Mouse (Mus musculus): ENCODE results near the gene Ltv1. TPM values are rescaled to one million over a fixed set of nuclear protein-coding genes. Genes with fewer than 3 reads are reported as not detected.

The Ltv1 gene
- polyA plus RNA-seq, 1 experiment, result 22.9 TPM

DNA sequence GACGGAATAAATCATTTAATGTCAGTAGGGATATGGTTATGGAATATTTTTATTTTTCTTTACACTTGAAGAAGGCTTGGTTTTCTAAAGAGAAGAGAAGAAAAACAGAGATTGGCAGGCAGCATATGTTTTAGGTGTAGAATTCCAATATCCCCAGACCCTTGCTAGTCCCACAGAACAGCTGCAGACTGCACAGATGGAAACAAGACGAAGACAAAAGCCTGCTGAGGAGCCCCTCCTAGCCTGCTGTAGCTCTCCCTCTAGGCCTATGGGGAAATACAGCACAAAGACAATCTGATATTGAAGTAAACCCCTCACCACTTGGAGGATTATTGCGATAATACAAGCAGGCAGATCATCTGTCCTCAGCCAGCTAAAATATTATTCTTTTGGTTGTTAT is 42.5 kb downstream of the Ltv1 start:
- Histone ChIP-seq H3K4me3 (ENCODE audit: insufficient read depth, low read length) (no peak overlapping the region), H3K27ac (ENCODE audit: insufficient read depth, low read length) (no peak overlapping the region), H3K4me1 (ENCODE audit: control insufficient read depth, insufficient read depth, low read length) (no peaks in the 10 kb centered on the region)
- TF ChIP-seq CTCF (IDR thresholded peaks at IDR 0.05; ENCODE audit: extremely low read depth, insufficient read depth, low read length), result no peak

DNA sequence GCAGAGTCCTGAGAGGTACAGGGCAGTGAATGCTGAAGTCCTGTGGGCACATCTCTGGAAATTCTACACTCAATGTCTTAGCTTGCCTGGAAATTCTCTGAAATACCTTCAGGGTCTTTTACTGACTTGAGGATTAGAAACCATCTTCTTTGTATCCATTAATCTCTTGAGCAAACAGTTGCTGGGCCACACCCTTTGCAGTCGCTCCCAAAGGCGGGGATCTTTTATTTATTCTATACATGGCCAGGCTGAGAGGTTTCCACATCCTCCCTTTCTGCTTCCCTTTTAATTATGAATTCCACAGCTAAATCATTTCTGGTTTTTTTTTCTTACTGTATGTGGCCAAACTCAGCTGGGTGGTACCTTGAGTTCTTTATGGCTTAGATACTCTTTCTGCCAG is 52.5 kb downstream of the Ltv1 start:
- Histone ChIP-seq H3K27ac (ENCODE audit: insufficient read depth, low read length) (no peak overlapping the region), H3K4me1 (ENCODE audit: control insufficient read depth, insufficient read depth, low read length) (no peaks in the 10 kb centered on the region)
- TF ChIP-seq POLR2A (IDR thresholded peaks at IDR 0.05; ENCODE audit: extremely low read depth, insufficient read depth, low read length) (no peak), CTCF (IDR thresholded peaks at IDR 0.05; ENCODE audit: extremely low read depth, insufficient read depth, low read length) (no peak)

DNA sequence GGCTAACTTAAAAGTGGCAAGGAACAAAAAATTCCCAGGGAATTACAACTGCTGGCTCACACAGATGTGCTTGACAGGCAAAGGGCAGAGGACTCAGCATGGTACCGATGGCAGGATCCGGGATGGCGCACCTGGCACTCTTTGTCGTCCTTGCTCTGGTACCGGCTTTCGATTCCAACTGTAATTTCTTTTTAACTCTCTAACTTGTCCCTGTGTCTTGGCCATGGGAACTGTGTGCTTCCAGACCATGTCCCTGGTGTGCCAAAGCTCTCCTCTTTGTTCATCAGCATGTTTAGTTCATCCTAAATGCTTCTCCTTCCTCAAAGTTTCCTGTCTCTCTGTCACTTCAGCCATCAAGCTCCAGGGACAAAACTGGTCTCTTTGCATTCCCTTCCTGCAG is 55.1 kb downstream of the Ltv1 start:
- H3K4me3 ChIP-seq (ENCODE audit: insufficient read depth, low read length), result no peak overlapping the region
- TF ChIP-seq POLR2A (IDR thresholded peaks at IDR 0.05; ENCODE audit: extremely low read depth, insufficient read depth, low read length), result no peak
- TF ChIP-seq CTCF (IDR thresholded peaks at IDR 0.05; ENCODE audit: extremely low read depth, insufficient read depth, low read length), result no peak
- H3K27ac ChIP-seq (ENCODE audit: insufficient read depth, low read length), result no peak overlapping the region
- H3K4me1 ChIP-seq (ENCODE audit: control insufficient read depth, insufficient read depth, low read length), result no peaks in the 10 kb centered on the region

More for the DNA sequence above, 52.5 kb downstream of the Ltv1 start:
- no peak overlapping the region for H3K4me3 ChIP-seq (ENCODE audit: insufficient read depth, low read length)

DNA sequence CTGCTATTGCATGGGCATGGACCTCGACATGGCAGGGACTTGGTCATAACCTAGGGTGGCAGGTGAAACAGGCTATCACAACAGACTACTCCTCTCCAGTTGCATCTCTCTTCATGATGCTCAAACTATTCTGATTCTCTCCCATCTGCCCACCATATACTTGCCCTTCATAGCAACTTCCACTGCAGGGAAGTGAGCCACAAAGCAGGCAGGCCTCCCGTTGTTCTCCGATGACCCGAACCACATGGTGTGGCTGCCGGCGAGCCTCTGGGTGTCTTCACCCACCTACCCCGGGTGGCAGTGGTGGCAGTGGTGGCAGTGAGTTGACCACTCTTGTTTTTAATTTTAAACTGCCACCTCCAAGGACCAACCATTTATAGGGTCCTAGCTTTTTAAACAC is 57.2 kb downstream of the Ltv1 start:
- Histone ChIP-seq H3K4me1 (ENCODE audit: control insufficient read depth, insufficient read depth, low read length) (no peaks in the 10 kb centered on the region), H3K4me3 (ENCODE audit: insufficient read depth, low read length) (no peak overlapping the region), H3K27ac (ENCODE audit: insufficient read depth, low read length) (no peak overlapping the region)
- TF ChIP-seq POLR2A (IDR thresholded peaks at IDR 0.05; ENCODE audit: extremely low read depth, insufficient read depth, low read length) (no peak), CTCF (IDR thresholded peaks at IDR 0.05; ENCODE audit: extremely low read depth, insufficient read depth, low read length) (no peak)

DNA sequence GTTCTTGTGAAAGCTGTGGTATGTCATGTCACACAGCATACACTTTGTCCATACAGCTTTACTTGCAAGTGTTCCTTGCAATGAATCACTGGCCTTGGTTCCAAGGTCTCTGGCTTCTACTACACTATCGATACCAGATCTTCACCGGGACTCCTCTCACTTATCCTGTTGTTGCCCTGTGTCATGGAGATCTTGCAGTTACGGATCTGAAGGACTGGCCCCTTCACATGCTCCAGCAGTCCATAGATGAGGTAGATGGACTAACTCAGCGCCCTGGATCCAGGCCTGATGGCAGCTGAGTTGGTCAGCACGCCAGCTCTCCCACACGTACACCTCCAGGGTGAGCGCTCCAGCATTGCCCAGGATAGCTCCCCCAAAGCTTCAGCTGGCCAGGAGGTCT is 57.7 kb downstream of the Ltv1 start:
- no peak overlapping the region for H3K27ac ChIP-seq (ENCODE audit: insufficient read depth, low read length)
- TF ChIP-seq CTCF (IDR thresholded peaks at IDR 0.05; ENCODE audit: extremely low read depth, insufficient read depth, low read length) (no peak), POLR2A (IDR thresholded peaks at IDR 0.05; ENCODE audit: extremely low read depth, insufficient read depth, low read length) (no peak)
- H3K4me3 ChIP-seq (ENCODE audit: insufficient read depth, low read length), result no peak overlapping the region
- no peaks in the 10 kb centered on the region for H3K4me1 ChIP-seq (ENCODE audit: control insufficient read depth, insufficient read depth, low read length)

DNA sequence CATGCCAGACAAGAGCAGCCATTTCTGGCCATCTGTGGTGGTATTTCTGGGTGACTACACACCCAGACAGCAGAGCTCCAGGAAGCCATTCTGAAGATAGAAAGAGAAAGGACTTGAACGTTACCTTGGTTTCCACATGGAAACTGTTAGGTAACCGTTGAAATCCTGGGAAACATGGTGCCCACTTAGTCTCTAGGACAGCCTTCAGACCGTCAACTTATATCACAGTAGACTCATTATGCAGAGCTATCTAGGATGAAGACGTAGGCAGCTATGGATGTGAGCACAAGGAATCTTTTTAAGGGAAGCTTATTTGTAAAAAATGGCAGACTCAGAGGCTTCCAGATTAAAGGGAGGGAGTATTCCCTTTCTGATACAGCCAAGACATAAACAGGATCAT is 59.1 kb downstream of the Ltv1 start:
- H3K4me3 ChIP-seq (ENCODE audit: insufficient read depth, low read length), result no peak overlapping the region
- no peak overlapping the region for H3K27ac ChIP-seq (ENCODE audit: insufficient read depth, low read length)
- H3K4me1 ChIP-seq (ENCODE audit: control insufficient read depth, insufficient read depth, low read length), result no peaks in the 10 kb centered on the region
- TF ChIP-seq CTCF (IDR thresholded peaks at IDR 0.05; ENCODE audit: extremely low read depth, insufficient read depth, low read length), result no peak
- TF ChIP-seq POLR2A (IDR thresholded peaks at IDR 0.05; ENCODE audit: extremely low read depth, insufficient read depth, low read length), result no peak

Other genes with a start within 250 kb of the Ltv1 start
- 0.15 and 0.25 TPM in 2 replicates for gene Stx11, start 228.9 kb downstream of the Ltv1 start, polyA plus RNA-seq (2012; rRNA removed)
- 21.7 and 23.5 TPM in 2 replicates for gene Sf3b5, start 187.8 kb downstream of the Ltv1 start, polyA plus RNA-seq (2012; rRNA removed)
- gene Plagl1, start 132.7 kb downstream of the Ltv1 start, polyA plus RNA-seq (2012; rRNA removed), result 16.0 and 18.4 TPM in 2 replicates
- not detected in 2 replicates for gene Zc2hc1b, start 15.1 kb downstream of the Ltv1 start, polyA plus RNA-seq (2012; rRNA removed)

Measured in cortical plate, adult 2 months (tissue).